Mouse (Mus musculus) hindbrain, embryonic 11.5 days (tissue): ENCODE measurements around the gene 1700003E16Rik. TPM values are rescaled to one million over a fixed set of nuclear protein-coding genes. Genes with fewer than 3 reads are reported as not detected.

Source experiments
- ATAC-seq: fragments of 200-750 bp; cut with Nextera tagmentation; 2 replicates; pipeline ENCODE4 v1.8.0; 2017; ENCODE audit warnings: mild to moderate bottlenecking, moderate TSS enrichment, moderate library complexity; ENCODE audit not compliant: low FRiP score
- DNase-seq: peaks from one replicate; pipeline ENCODE4 v3.0.0-alpha.2; 2015; ENCODE audit warnings: low spot score
- H3K27ac ChIP-seq: fragments of 300-500 bp; sonication (generic); 2 replicates; pipeline ENCODE4 v1.5.1; 2014; ENCODE audit warnings: mild to moderate bottlenecking, low read depth, low read length
- H3K27me3 ChIP-seq: fragments of 300-500 bp; sonication (generic); 2 replicates; pipeline ENCODE4 v1.6.1; 2014; ENCODE audit warnings: mild to moderate bottlenecking, low read length, moderate library complexity, mixed read lengths; ENCODE audit not compliant: control insufficient read depth, insufficient read depth
- H3K36me3 ChIP-seq: fragments of 300-500 bp; sonication (generic); 2 replicates; pipeline ENCODE4 v1.6.1; 2014; ENCODE audit warnings: mild to moderate bottlenecking, low read length, moderate library complexity, mixed read lengths; ENCODE audit not compliant: control insufficient read depth, insufficient read depth
- H3K4me1 ChIP-seq: fragments of 300-500 bp; sonication (generic); replicated peaks from 2 replicates; pipeline ENCODE4 v1.6.1; 2014; ENCODE audit warnings: low read length, mixed read lengths; ENCODE audit not compliant: control insufficient read depth, insufficient read depth
- H3K4me2 ChIP-seq: fragments of 300-500 bp; sonication (generic); replicated peaks from 2 replicates; pipeline ENCODE4 v1.6.1; 2014; ENCODE audit warnings: mild to moderate bottlenecking, low read depth, low read length
- H3K4me3 ChIP-seq: fragments of 300-500 bp; sonication (generic); 2 replicates; pipeline ENCODE4 v1.5.1; 2014; ENCODE audit warnings: low read depth, low read length
- H3K9ac ChIP-seq: fragments of 300-500 bp; sonication (generic); 2 replicates; pipeline ENCODE4 v1.6.1; 2014; ENCODE audit warnings: low read depth, low read length
- H3K9me3 ChIP-seq: fragments of 300-500 bp; sonication (generic); 2 replicates; pipeline ENCODE4 v1.6.1; 2016; ENCODE audit warnings: low read length; ENCODE audit not compliant: control insufficient read depth
- WGBS: fragments of 180-500 bp; shearing (Covaris S2); extraction: QIAGEN DNeasy Blood & Tissue Kit; methylation state at CpG from one replicate; pipeline ENCODE4 v1.1.7; 2014; 5-methylcytosine and 5-hydroxymethylcytosine counted together
- polyA plus RNA-seq: library from polyadenylated mRNA; unstranded; fragments of >200 nt; fragmentation: Nextera tagmentation; extraction: Ambion mirVana; gene quantifications from 2 replicates; pipeline ENCODE4 v1.2.1, GENCODE M21; 2014

Gene 1700003E16Rik
- polyA plus RNA-seq, 1 experiment from 2014 or later, result 3.7 TPM

GRCm38 (mm10) chr6:83161442-83161841 lies 5.2 kb downstream of the 1700003E16Rik start:
- peak; percentile 35 for DNase-seq
- Histone ChIP-seq H3K4me1 (peaks cover 6% of the 10 kb centered on the region; the same call in 1 of the 2 replicates), H3K9ac (peak overlapping the region; percentile 23; the same call in 1 of the 2 replicates), H3K4me2 (peak overlapping the region; percentile 39), H3K27ac (no peak overlapping the region), H3K36me3 (no peaks in the 10 kb centered on the region), H3K4me3 (peak overlapping the region; percentile 25), H3K9me3 (no peaks in the 10 kb centered on the region), H3K27me3 (peaks cover 31% of the 10 kb centered on the region)
- no peak for ATAC-seq
- WGBS, result 9% methylated on average over 19 of the region's 19 CpGs

DNA sequence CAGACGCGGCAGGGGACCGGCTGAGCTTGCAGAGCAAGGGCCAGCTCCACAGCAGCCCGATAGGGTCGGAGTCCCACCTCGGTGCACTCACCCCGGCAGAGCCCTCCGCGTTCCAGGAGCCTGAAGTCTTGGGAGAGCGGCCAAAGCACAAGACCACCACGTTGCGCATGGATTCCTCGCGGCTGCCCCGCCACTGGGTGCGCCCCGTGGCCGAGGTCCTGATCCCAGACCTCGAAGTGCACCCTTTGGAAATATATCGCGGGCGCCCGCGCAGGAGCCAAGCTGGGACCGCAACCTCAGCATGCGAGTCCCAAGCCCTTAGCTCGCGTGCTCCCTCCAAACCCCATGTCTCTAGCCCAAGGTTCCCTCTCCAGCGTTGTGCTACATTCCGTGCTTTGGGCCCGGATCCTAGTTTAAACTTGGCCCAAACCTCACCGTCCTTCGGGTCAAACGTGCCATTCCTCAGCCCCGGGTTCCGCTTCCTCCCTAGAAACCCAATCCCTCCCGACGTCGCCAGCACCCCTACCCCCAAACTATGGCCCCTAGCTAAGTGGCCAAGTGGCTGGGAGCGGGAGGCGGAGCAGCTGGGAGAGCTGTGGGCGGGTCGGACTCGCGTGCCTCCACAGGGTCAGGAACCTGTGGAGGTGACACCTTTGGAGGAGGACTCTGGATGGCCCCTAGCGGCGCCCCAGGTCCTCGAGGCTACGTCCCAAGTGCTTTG lies 5.9 kb downstream of the 1700003E16Rik start:
- H3K9me3 ChIP-seq, result no peaks in the 10 kb centered on the region
- no peaks in the 10 kb centered on the region for H3K36me3 ChIP-seq
- H3K27ac ChIP-seq, result no peak overlapping the region
- no peak for ATAC-seq
- 1% methylated on average over 49 of the region's 49 CpGs for WGBS
- peak overlapping the region; percentile 25 for H3K4me3 ChIP-seq
- peak; percentile 51 for DNase-seq
- H3K27me3 ChIP-seq, result peaks cover 31% of the 10 kb centered on the region
- H3K4me1 ChIP-seq, result peaks cover 6% of the 10 kb centered on the region; the same call in 1 of the 2 replicates
- H3K9ac ChIP-seq, result peak overlapping the region; percentile 23; the same call in 1 of the 2 replicates
- peak overlapping the region; percentile 39 for H3K4me2 ChIP-seq

DNA sequence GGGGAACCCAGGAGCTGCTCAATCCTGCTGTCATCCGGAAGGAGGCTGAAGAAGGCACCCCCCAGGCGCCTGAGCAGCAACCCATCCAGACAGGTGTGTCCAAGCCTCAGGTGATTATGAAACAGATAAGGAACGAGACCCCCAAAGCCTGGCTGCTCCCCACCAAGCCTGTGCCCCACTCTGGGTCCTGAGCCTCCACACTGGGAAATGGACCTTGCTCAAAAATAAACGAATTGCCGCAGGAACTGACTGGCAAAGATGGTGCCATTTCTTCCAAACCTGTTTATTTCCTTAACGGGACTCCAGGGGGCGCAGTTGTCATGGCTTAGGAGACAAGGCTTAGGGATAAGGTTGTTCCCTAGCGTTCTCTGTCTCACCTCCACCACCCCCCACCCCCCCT lies 6.5 kb downstream of the 1700003E16Rik start:
- H3K9ac ChIP-seq, result no peak overlapping the region

GRCm38 (mm10) chr6:83165026-83165606 lies 8.9 kb downstream of the 1700003E16Rik start:
- WGBS, result 7% methylated on average over 6 of the region's 6 CpGs
- no peak for DNase-seq
- ATAC-seq, result peak; percentile 36
- Histone ChIP-seq H3K36me3 (0 out of 2 replicates have a peak, but pooled peaks cover 2% of the 10 kb centered on the region), H3K4me3 (peak overlapping the region; percentile 80), H3K27ac (no peak overlapping the region), H3K9ac (peak overlapping the region; percentile 84), H3K4me1 (peaks cover 6% of the 10 kb centered on the region; the same call in 1 of the 2 replicates), H3K9me3 (no peaks in the 10 kb centered on the region), H3K4me2 (peak overlapping the region; percentile 56), H3K27me3 (peaks cover 28% of the 10 kb centered on the region)

More for the DNA sequence above, 6.5 kb downstream of the 1700003E16Rik start:
- H3K27ac ChIP-seq, result no peak overlapping the region
- peak overlapping the region; percentile 25; the same call in 1 of the 2 replicates for H3K4me3 ChIP-seq
- no peak overlapping the region for H3K4me2 ChIP-seq
- no peak for ATAC-seq
- no peaks in the 10 kb centered on the region for H3K36me3 ChIP-seq
- peaks cover 31% of the 10 kb centered on the region for H3K27me3 ChIP-seq
- H3K4me1 ChIP-seq, result peaks cover 6% of the 10 kb centered on the region; the same call in 1 of the 2 replicates
- peak; percentile 85 for DNase-seq
- WGBS, result 3% methylated on average over 8 of the region's 8 CpGs
- H3K9me3 ChIP-seq, result no peaks in the 10 kb centered on the region

GRCm38 (mm10) chr6:83165607-83166242 lies 9.5 kb downstream of the 1700003E16Rik start, which contains the start of gene Dctn1:
Gene Dctn1, plus strand, starts transcription at chr6:83165920.
- peak within 1 kb of the TSS; percentile 56 for H3K4me2 ChIP-seq

DNA sequence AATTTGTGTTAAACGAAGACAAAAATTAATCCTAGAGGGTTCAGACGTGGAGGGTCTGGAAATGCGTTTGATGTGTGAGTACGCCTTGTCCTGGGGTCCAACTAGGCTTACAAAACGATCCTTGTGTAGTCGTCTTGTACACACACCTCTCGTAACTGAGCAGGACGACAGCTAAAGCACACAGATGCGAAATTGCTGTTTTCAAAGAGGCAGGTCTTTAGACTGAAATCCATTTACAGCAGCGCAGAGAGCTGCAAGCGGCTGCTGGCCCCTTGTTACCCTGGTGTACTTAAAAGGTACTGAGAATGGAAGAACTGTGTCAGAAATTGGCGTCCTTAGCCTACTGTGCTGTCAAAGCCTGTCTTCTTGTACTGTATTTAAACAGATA lies 10.0 kb downstream of the 1700003E16Rik start:
- ATAC-seq (no peak), DNase-seq (no peak)
- Histone ChIP-seq H3K4me1 (peaks cover 6% of the 10 kb centered on the region; the same call in 1 of the 2 replicates), H3K27me3 (peaks cover 17% of the 10 kb centered on the region), H3K36me3 (0 out of 2 replicates have a peak, but pooled peaks cover 2% of the 10 kb centered on the region), H3K9me3 (no peaks in the 10 kb centered on the region), H3K9ac (peak overlapping the region; percentile 84), H3K4me3 (peak overlapping the region; percentile 80), H3K4me2 (peak overlapping the region; percentile 56), H3K27ac (peak overlapping the region; percentile 86; the same call in 1 of the 2 replicates)
- 1% methylated on average over 12 of the region's 12 CpGs for whole genome bisulfite sequencing

More at GRCm38 (mm10) chr6:83165607-83166242, 9.5 kb downstream of the 1700003E16Rik start, which contains the start of gene Dctn1:
- 0 out of 2 replicates have a peak, but pooled peaks cover 2% of the 10 kb centered on the region for H3K36me3 ChIP-seq
- ATAC-seq, result peak; percentile 85
- H3K9me3 ChIP-seq, result no peaks in the 10 kb centered on the region
- H3K4me1 ChIP-seq, result peaks cover 6% of the 10 kb centered on the region; the same call in 1 of the 2 replicates
- under 1% methylated on average over 57 of the region's 58 CpGs for WGBS
- H3K27ac ChIP-seq, result peak within 1 kb of the TSS; percentile 86
- H3K4me3 ChIP-seq, result peak within 1 kb of the TSS; percentile 80
- peaks cover 22% of the 10 kb centered on the region for H3K27me3 ChIP-seq
- H3K9ac ChIP-seq, result peak within 1 kb of the TSS; percentile 84
- peak; percentile 97 for DNase-seq

GRCm38 (mm10) chr6:83169872-83170271 lies 13.7 kb downstream of the 1700003E16Rik start:
- ATAC-seq (no peak), DNase-seq (no peak)
- Histone ChIP-seq H3K9ac (no peak overlapping the region), H3K36me3 (0 out of 2 replicates have a peak, but pooled peaks cover 2% of the 10 kb centered on the region), H3K27me3 (no peaks in the 10 kb centered on the region), H3K4me1 (no peaks in the 10 kb centered on the region), H3K9me3 (no peaks in the 10 kb centered on the region), H3K27ac (no peak overlapping the region), H3K4me2 (no peak overlapping the region), H3K4me3 (no peak overlapping the region)
- 89% methylated on average over 5 of the region's 5 CpGs for WGBS

DNA sequence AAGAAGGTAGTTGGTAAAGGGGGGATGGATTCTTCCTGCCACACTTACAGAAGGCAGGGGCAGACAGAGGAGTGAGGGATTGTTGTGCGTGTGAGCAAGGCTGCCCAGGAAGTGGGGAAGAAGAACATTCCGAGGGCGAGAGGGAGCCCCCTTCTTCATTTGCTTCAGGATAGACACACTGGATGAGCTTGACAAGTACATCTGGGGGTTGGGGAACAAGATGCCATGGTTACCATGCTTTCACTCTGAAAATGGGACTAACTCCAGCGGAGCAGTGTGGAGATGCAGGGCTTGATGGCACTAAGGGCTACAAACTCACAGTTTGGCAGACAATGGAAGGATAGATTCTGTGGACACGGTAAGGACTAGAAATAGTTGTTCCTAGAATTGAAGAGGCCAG lies 14.9 kb downstream of the 1700003E16Rik start:
- Histone ChIP-seq H3K9me3 (no peaks in the 10 kb centered on the region), H3K4me2 (no peak overlapping the region), H3K27me3 (no peaks in the 10 kb centered on the region), H3K4me1 (no peaks in the 10 kb centered on the region), H3K27ac (no peak overlapping the region), H3K36me3 (0 out of 2 replicates have a peak, but pooled peaks cover 2% of the 10 kb centered on the region), H3K4me3 (no peak overlapping the region), H3K9ac (no peak overlapping the region)
- 83% methylated on average over 5 of the region's 5 CpGs for WGBS
- DNase-seq (no peak), ATAC-seq (no peak)
